Mouse (Mus musculus) right cerebral cortex, adult 18-20 months (tissue): ENCODE measurements at regions not wholly inside any gene's neighbourhood (a gene's known extent, or its start where the extent isn't known, plus 50 kb on each side); places are given as distances from the start of the nearest gene placed in this dataset.
A peak's percentile ranks its signal among the peaks of the same experiment; 100 is the strongest.
"Not testable (repeated sequence)": the region's sequence is repeated elsewhere in the genome, so short reads cannot be mapped to it uniquely, and the experiment has no call there.

Experiments
- DNase-seq: peaks from one replicate; pipeline ENCODE4 v3.0.0; 2022; ENCODE audit warnings: mixed read lengths

GRCm38 (mm10) chr12:32434506-32435002, 56.0 kb downstream of the Ccdc71l start:
- DNase-seq = no peak

- DNase-seq = no peak
Measured at GRCm38 (mm10) chr12:32435126-32435525, 56.6 kb downstream of the Ccdc71l start.

- DNase-seq = no peak
Measured at GRCm38 (mm10) chr12:32438209-32438608, 59.7 kb downstream of the Ccdc71l start.

GRCm38 (mm10) chr12:32444770-32445169, 66.3 kb downstream of the Ccdc71l start:
- DNase-seq = no peak

GRCm38 (mm10) chr12:32445874-32446273, 67.4 kb downstream of the Ccdc71l start:
- DNase-seq = no peak

GRCm38 (mm10) chr12:32449373-32449772, 70.9 kb downstream of the Ccdc71l start:
- DNase-seq = no peak

- peak; percentile 11 for DNase-seq
Measured at GRCm38 (mm10) chr12:32451226-32451625, 72.7 kb downstream of the Ccdc71l start.

GRCm38 (mm10) chr12:32454794-32455193, 76.3 kb downstream of the Ccdc71l start:
- DNase-seq = no peak

GRCm38 (mm10) chr12:32455231-32455630, 76.7 kb downstream of the Ccdc71l start:
- DNase-seq = not testable (repeated sequence)

- no peak for DNase-seq
Measured at GRCm38 (mm10) chr12:32455913-32456312, 77.4 kb downstream of the Ccdc71l start.

GRCm38 (mm10) chr12:32456796-32457195, 78.3 kb downstream of the Ccdc71l start:
- no peak for DNase-seq

- no peak for DNase-seq
Measured at GRCm38 (mm10) chr12:32458386-32458785, 79.9 kb downstream of the Ccdc71l start.

- no peak for DNase-seq
Measured at GRCm38 (mm10) chr12:32460330-32460998, 82.0 kb downstream of the Ccdc71l start.

GRCm38 (mm10) chr12:32465371-32465770, 86.9 kb downstream of the Ccdc71l start:
- DNase-seq = peak; percentile 17

GRCm38 (mm10) chr12:32469863-32470262, 91.4 kb downstream of the Ccdc71l start:
- DNase-seq = no peak

- DNase-seq = no peak
Measured at GRCm38 (mm10) chr12:32479451-32479850, 100.9 kb downstream of the Ccdc71l start.

- no peak for DNase-seq
Measured at GRCm38 (mm10) chr12:32480268-32480667, 101.8 kb downstream of the Ccdc71l start.

GRCm38 (mm10) chr12:32481051-32481450, 102.5 kb downstream of the Ccdc71l start:
- DNase-seq = no peak

GRCm38 (mm10) chr12:32482343-32482742, 103.8 kb downstream of the Ccdc71l start:
- no peak for DNase-seq

GRCm38 (mm10) chr12:32482777-32483176, 104.3 kb downstream of the Ccdc71l start:
- no peak for DNase-seq

GRCm38 (mm10) chr12:32486246-32486645, 107.7 kb downstream of the Ccdc71l start:
- no peak for DNase-seq

GRCm38 (mm10) chr12:32486729-32487128, 108.2 kb downstream of the Ccdc71l start:
- DNase-seq = no peak

- no peak for DNase-seq
Measured at GRCm38 (mm10) chr12:32487883-32488577, 109.5 kb downstream of the Ccdc71l start.

- no peak for DNase-seq
Measured at GRCm38 (mm10) chr12:32488578-32488892, 110.0 kb downstream of the Ccdc71l start.
